Mouse (Mus musculus) midbrain, embryonic 11.5 days (tissue): ENCODE data around the gene Fpr-rs3. TPM values are rescaled to one million over a fixed set of nuclear protein-coding genes. Genes with fewer than 3 reads are reported as not detected.

Experiments
- ATAC-seq: fragments of 200-750 bp; cut with Nextera tagmentation; 2 replicates; pipeline ENCODE4 v1.8.0; 2017; ENCODE audit warnings: moderate TSS enrichment, moderate library complexity; ENCODE audit not compliant: low FRiP score
- DNase-seq: peaks from one replicate; pipeline ENCODE4 v3.0.0; 2015; ENCODE audit warnings: low spot score; ENCODE audit errors: missing footprints
- H3K27ac ChIP-seq: fragments of 300-500 bp; sonication (generic); 2 replicates; pipeline ENCODE4 v1.5.1; 2014; ENCODE audit warnings: low read depth, low read length
- H3K27me3 ChIP-seq: fragments of 300-500 bp; sonication (generic); 2 replicates; pipeline ENCODE4 v1.6.1; 2014; ENCODE audit warnings: mild to moderate bottlenecking, low read length, moderate library complexity, mixed read lengths; ENCODE audit not compliant: control insufficient read depth, insufficient read depth
- H3K36me3 ChIP-seq: fragments of 300-500 bp; sonication (generic); 2 replicates; pipeline ENCODE4 v1.6.1; 2014; ENCODE audit warnings: mild to moderate bottlenecking, low read length, moderate library complexity, mixed read lengths; ENCODE audit not compliant: control insufficient read depth, insufficient read depth
- H3K4me1 ChIP-seq: fragments of 300-500 bp; sonication (generic); 2 replicates; pipeline ENCODE4 v1.6.1; 2014; ENCODE audit warnings: low read length; ENCODE audit not compliant: control insufficient read depth, insufficient read depth
- H3K4me2 ChIP-seq: fragments of 300-500 bp; sonication (generic); 2 replicates; pipeline ENCODE4 v1.6.1; 2014; ENCODE audit warnings: mild to moderate bottlenecking, moderate library complexity
- H3K4me3 ChIP-seq: fragments of 300-500 bp; sonication (generic); 2 replicates; pipeline ENCODE4 v1.5.1; 2014; ENCODE audit warnings: low read depth, low read length
- H3K9ac ChIP-seq: fragments of 300-500 bp; sonication (generic); 2 replicates; pipeline ENCODE4 v1.6.1; 2014; ENCODE audit warnings: low read length
- H3K9me3 ChIP-seq: fragments of 300-500 bp; sonication (generic); 2 replicates; pipeline ENCODE4 v1.6.1; 2016; ENCODE audit warnings: low read length; ENCODE audit not compliant: control insufficient read depth
- WGBS: fragments of 180-500 bp; shearing (Covaris S2); extraction: QIAGEN DNeasy Blood & Tissue Kit; methylation state at CpG from one replicate; pipeline ENCODE4 v1.1.7; 2014; 5-methylcytosine and 5-hydroxymethylcytosine counted together
- polyA plus RNA-seq: library from polyadenylated mRNA; unstranded; fragments of >200 nt; fragmentation: Nextera tagmentation; extraction: Ambion mirVana; gene quantifications from 2 replicates; pipeline ENCODE4 v1.2.1, GENCODE M21; 2014

Gene Fpr-rs3
- not detected in 2 replicates for polyA plus RNA-seq

GRCm38 (mm10) chr17:20624777-20625176, at the start of gene Fpr-rs3:
TSS of gene Fpr-rs3 (minus strand) at chr17:20624877.
- Histone ChIP-seq H3K4me1 (no peaks in the 10 kb centered on the region), H3K27me3 (no peaks in the 10 kb centered on the region), H3K36me3 (no peaks in the 10 kb centered on the region), H3K4me3 (no peak within 1 kb of the TSS), H3K4me2 (no peak within 1 kb of the TSS), H3K27ac (no peak within 1 kb of the TSS), H3K9ac (no peak within 1 kb of the TSS), H3K9me3 (peaks cover 5% of the 10 kb centered on the region; the same call in 1 of the 2 replicates)
- DNase-seq (no peak), ATAC-seq (no peak)

GRCm38 (mm10) chr17:20596323-20596722, 28.4 kb downstream of the Fpr-rs3 start, which contains the start of gene Vmn2r110:
TSS of gene Vmn2r110 (minus strand) at chr17:20596423.
- 36% methylated on average over 1 of the region's 1 CpGs for WGBS
- Histone ChIP-seq H3K9ac (no peak within 1 kb of the TSS), H3K36me3 (no peaks in the 10 kb centered on the region), H3K4me2 (no peak within 1 kb of the TSS), H3K4me1 (no peaks in the 10 kb centered on the region), H3K27me3 (no peaks in the 10 kb centered on the region), H3K9me3 (no peaks in the 10 kb centered on the region; the same call in 1 of the 2 replicates), H3K4me3 (no peak within 1 kb of the TSS), H3K27ac (no peak within 1 kb of the TSS)
- ATAC-seq (no peak), DNase-seq (no peak)

Other genes with a start within 250 kb of the Fpr-rs3 start
- gene Vmn1r224, start 210.7 kb downstream of the Fpr-rs3 start, polyA plus RNA-seq, result not detected in 2 replicates
- not detected in 2 replicates for gene Vmn2r108, start 143.5 kb downstream of the Fpr-rs3 start, polyA plus RNA-seq
- gene Vmn1r225, start 126.7 kb downstream of the Fpr-rs3 start, polyA plus RNA-seq, result not detected in 2 replicates
- not detected in 2 replicates for gene Vmn2r109, start 60.1 kb downstream of the Fpr-rs3 start, polyA plus RNA-seq
- 0.04 and 0.07 TPM in 2 replicates for gene Vmn2r110, start 28.5 kb downstream of the Fpr-rs3 start, polyA plus RNA-seq
- gene Vmn1r226, start 58.0 kb upstream of the Fpr-rs3 start, polyA plus RNA-seq, result not detected in 2 replicates
- gene Vmn1r227, start 105.0 kb upstream of the Fpr-rs3 start, polyA plus RNA-seq, result not detected in 2 replicates
- gene Vmn1r228, start 161.3 kb upstream of the Fpr-rs3 start, polyA plus RNA-seq, result not detected in 2 replicates
- 0.01 TPM in 1 of 2 replicates, not detected in the other for gene Vmn1r229, start 186.7 kb upstream of the Fpr-rs3 start, polyA plus RNA-seq
- gene Vmn1r230, start 215.6 kb upstream of the Fpr-rs3 start, polyA plus RNA-seq, result not detected in 2 replicates